Mouse (Mus musculus) ES-E14 (cell line): ENCODE measurements around the gene Map7d1. TPM values are rescaled to one million over a fixed set of nuclear protein-coding genes. Genes with fewer than 3 reads are reported as not detected.

Source experiments
- DNase-seq: peaks from one replicate; pipeline ENCODE4 v3.0.0-alpha.2; 2013; ENCODE audit warnings: low read depth, low spot score
- H3K27ac ChIP-seq: 2 replicates; pipeline ENCODE4 v1.5.1; 2012; ENCODE audit warnings: low read depth, mild to moderate bottlenecking, low read length, moderate library complexity, mixed read lengths; ENCODE audit not compliant: poor library complexity, insufficient read depth, severe bottlenecking
- H3K36me3 ChIP-seq: 2 replicates; pipeline ENCODE4 v1.6.1; 2012; ENCODE audit warnings: mild to moderate bottlenecking, low read length, moderate library complexity, mixed read lengths; ENCODE audit not compliant: control insufficient read depth, poor library complexity, insufficient read depth, severe bottlenecking
- H3K4me1 ChIP-seq, 2 experiments: fragments of 150-350 bp in 1 of 2; sonication (generic) in 1 of 2; 2 replicates each; pipeline ENCODE4 v1.6.1; 2012; ENCODE audit warnings: low read length in 2 of 2, mild to moderate bottlenecking in 1 of 2, mixed read lengths in 1 of 2; ENCODE audit not compliant: control insufficient read depth in 2 of 2, insufficient read depth in 2 of 2, poor library complexity in 1 of 2
- H3K4me3 ChIP-seq, 2 experiments: fragments of 150-350 bp in 1 of 2; sonication (generic) in 1 of 2; 2 replicates each; pipeline ENCODE4 v1.5.1; 2012; ENCODE audit warnings: low read length in 2 of 2, low read depth in 1 of 2, mild to moderate bottlenecking in 1 of 2, mixed read lengths in 1 of 2; ENCODE audit not compliant: insufficient read depth in 1 of 2, poor library complexity in 1 of 2, severe bottlenecking in 1 of 2
- H3K9ac ChIP-seq: 2 replicates; pipeline ENCODE4 v1.6.1; 2012; ENCODE audit warnings: low read depth, mild to moderate bottlenecking, low read length, mixed read lengths; ENCODE audit not compliant: poor library complexity, insufficient read depth, severe bottlenecking
- H3K9me3 ChIP-seq: fragments of 150-350 bp; sonication (generic); 2 replicates; pipeline ENCODE4 v1.6.1; 2012; ENCODE audit warnings: low read depth, mild to moderate bottlenecking, low read length; ENCODE audit not compliant: control insufficient read depth, insufficient read depth
- CHD2 ChIP-seq: IDR thresholded peaks from 2 replicates; pipeline ENCODE4 v1.6.1; 2014; ENCODE audit warnings: mild to moderate bottlenecking, low read depth, low read length, inconsistent platforms
- HCFC1 ChIP-seq: IDR thresholded peaks from 2 replicates; pipeline ENCODE4 v1.6.1; 2012; ENCODE audit warnings: low read length, inconsistent platforms, borderline replicate concordance; ENCODE audit not compliant: insufficient read depth
- MAFK ChIP-seq: IDR thresholded peaks from 2 replicates; pipeline ENCODE4 v1.6.1; 2014; ENCODE audit warnings: mild to moderate bottlenecking, low read depth, low read length, inconsistent platforms; ENCODE audit not compliant: insufficient read depth
- ZC3H11A ChIP-seq: IDR thresholded peaks from 2 replicates; pipeline ENCODE4 v1.6.1; 2012; ENCODE audit warnings: low read depth, mild to moderate bottlenecking, inconsistent platforms, low read length, borderline replicate concordance
- ZNF384 ChIP-seq: IDR thresholded peaks from 2 replicates; pipeline ENCODE4 v1.6.1; 2012; ENCODE audit warnings: low read depth, low read length, inconsistent platforms
- in situ Hi-C, 2 experiments: fragments of 600-800 bp; cut with MboI; formaldehyde crosslinking; loops; one replicate each; pipeline ENCODE4 v1.15.1; 2025; ENCODE audit warnings: low sequenced_read_pairs in 2 of 2, inconsistent platforms in 1 of 2; ENCODE audit not compliant: unreplicated experiment in 2 of 2
- total RNA-seq: library from RNA; depleted of rRNA; stranded (reverse); fragments of 300-350 nt; gene quantifications from 2 replicates; pipeline ENCODE4 v1.2.3, GENCODE M21; 2012

The Map7d1 gene
- total RNA-seq, 1 experiment: 27.1 TPM

DNA sequence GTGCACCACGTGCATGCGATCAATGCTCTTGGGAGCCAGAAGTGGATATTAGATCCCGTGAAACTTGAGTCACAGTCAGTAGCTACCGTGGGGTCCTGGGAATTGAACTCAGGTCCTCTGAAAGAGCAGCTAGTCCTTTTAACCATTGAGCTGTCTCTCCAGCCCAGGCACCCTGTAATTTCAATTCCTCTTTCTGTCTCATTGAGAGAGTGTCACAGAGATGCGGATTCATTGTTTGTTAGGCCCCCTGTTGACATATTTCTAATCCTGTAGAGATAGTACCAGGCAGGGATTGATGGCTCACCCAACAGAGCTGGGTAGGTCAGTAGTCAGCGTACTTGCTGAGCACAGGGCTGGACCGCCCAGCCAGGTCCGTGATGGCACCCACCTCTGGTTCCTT, 34.2 kb upstream of the Map7d1 start:
- in situ Hi-C loops: no loop called here
- H3K4me3 ChIP-seq: no peak overlapping the region
- no peaks in the 10 kb centered on the region for H3K9me3 ChIP-seq
- H3K9ac ChIP-seq: no peak overlapping the region
- no peak overlapping the region for H3K27ac ChIP-seq
- no peak for TF ChIP-seq MAFK
- H3K4me1 ChIP-seq: peaks cover 2 to 6% of the 10 kb centered on the region in 2 experiments; a peak in 1 of 4 replicates
- H3K36me3 ChIP-seq: no peaks in the 10 kb centered on the region
- no peak for DNase-seq

DNA sequence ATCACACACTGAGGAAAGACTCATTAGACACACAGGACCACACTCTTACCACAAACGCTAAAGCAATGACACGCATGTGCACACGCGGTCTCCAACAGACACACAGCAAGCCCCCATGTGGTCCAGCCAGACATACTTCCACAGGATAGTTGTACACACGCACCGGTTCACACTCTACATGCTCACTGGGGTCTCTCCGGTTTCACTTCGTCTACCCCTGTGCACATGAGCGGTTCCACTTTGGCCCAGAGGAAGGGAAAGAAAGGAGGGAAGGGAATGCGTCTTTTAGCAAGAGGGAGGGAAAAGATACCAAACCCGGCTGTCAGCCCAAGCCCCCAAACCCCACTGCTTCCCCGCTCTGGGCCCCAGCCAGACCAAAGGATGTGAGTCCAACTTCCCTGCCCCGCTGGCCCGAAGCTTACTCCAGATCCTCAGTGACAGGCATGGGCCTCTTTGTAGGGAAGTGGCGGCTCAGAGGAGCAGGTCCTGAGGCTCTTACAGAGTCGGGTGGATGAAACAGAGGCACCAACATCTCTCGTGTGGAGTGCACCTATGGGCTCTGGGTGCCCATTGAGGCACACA, 32.0 kb upstream of the Map7d1 start:
- no peak for DNase-seq
- no peaks in the 10 kb centered on the region for H3K36me3 ChIP-seq
- in situ Hi-C loops: no loop called here
- H3K9ac ChIP-seq: no peak overlapping the region
- no peaks in the 10 kb centered on the region for H3K9me3 ChIP-seq
- peak overlapping the region; percentile 22 to 43; a peak in 2 of 4 replicates for H3K4me3 ChIP-seq
- peaks cover 2 to 10% of the 10 kb centered on the region in 2 experiments; a peak in 1 of 4 replicates for H3K4me1 ChIP-seq
- no peak overlapping the region for H3K27ac ChIP-seq
- TF ChIP-seq HCFC1: no peak

DNA sequence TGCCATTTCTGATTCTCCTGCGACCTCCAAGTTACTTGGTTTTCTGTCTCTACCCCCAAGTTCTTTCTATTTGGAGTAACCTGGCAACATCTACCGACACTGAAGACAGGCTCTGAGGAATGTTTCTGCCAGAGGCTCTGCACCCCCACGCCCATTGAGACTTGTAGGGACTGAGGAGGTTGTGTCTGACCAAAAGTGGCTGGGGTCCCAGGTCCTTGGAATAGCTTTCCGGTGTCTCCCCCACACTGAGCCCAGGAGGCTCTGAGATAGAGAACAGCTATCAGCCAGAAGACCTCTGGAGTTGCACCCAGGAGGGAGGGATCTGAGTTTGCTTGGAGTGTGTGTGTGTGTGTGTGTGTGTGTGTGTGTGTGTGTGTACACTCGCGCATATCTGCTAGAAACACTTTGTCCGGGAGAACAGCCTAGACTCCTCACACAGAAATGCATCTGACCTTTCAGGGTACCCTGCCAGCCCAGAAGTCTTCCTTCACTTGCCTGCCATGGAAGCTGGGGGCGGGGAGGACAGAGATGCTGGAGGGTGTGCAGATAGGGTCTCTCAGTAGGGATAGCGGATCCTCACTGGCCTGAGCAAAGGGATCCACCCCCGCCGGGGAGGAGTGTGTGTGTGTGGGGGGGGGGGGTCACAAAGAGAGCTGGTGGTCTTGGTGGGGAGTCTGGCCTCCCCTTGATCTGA, 31.3 kb upstream of the Map7d1 start:
- Histone ChIP-seq H3K27ac (no peak overlapping the region), H3K4me1 (peaks cover 2 to 10% of the 10 kb centered on the region in 2 experiments; a peak in 1 of 4 replicates), H3K9me3 (no peaks in the 10 kb centered on the region), H3K9ac (no peak overlapping the region), H3K36me3 (no peaks in the 10 kb centered on the region), H3K4me3 (no peak overlapping the region)
- in situ Hi-C loops: no loop called here
- TF ChIP-seq HCFC1 (no peak), CHD2 (no peak), MAFK (no peak), ZNF384 (no peak), ZC3H11A (no peak)
- no peak for DNase-seq

DNA sequence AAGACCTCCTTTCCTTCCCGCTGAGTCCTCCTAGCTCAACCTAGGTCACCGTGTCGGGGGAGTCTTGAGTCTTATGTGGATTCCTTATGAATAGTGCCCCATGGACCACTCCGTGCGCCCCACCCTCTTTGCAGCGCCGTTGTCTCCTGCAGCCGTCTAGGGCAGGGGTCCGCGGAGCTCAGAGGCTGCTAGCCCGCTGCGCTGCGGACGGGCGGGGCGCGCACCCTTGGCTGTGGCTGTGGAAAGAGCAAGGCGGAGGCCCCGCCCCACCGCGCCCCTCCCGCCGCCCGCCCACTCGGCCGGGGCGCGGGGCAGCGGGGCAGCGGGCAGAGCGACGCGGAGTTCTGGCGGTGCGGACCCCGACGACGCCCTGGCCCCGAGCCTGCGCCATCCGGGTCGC, 30.3 kb upstream of the Map7d1 start, which contains the start of gene Col8a2:
TSS of gene Col8a2 (plus strand) at position 302 of the 400 bp plus-strand sequence.
- no peak for DNase-seq
- peaks cover 2 to 11% of the 10 kb centered on the region in 2 experiments; a peak in 1 of 4 replicates for H3K4me1 ChIP-seq
- H3K27ac ChIP-seq: no peak within 1 kb of the TSS
- H3K9ac ChIP-seq: 0 out of 2 replicates have a peak within 1 kb of the TSS, but pooled peaks have one; percentile 30
- H3K9me3 ChIP-seq: no peaks in the 10 kb centered on the region
- H3K36me3 ChIP-seq: no peaks in the 10 kb centered on the region
- in situ Hi-C loops: no loop called here
- no peak for TF ChIP-seq MAFK
- no peak for TF ChIP-seq ZC3H11A
- TF ChIP-seq CHD2: no peak
- no peak for TF ChIP-seq HCFC1
- TF ChIP-seq ZNF384: no peak
- H3K4me3 ChIP-seq: peak within 1 kb of the TSS; percentile 45 to 56

- H3K4me1 ChIP-seq: peaks cover 2 to 20% of the 10 kb centered on the region in 2 experiments; a peak in 1 of 4 replicates
- in situ Hi-C loops: no loop called here
These were observed 27.4 kb upstream of the Map7d1 start for GRCm38 (mm10) chr4:126283582-126283981.

More at GRCm38 (mm10) chr4:126283582-126283981, 27.4 kb upstream of the Map7d1 start:
- Histone ChIP-seq H3K4me3 (no peak overlapping the region), H3K27ac (no peak overlapping the region), H3K9ac (no peak overlapping the region), H3K9me3 (no peaks in the 10 kb centered on the region), H3K36me3 (no peaks in the 10 kb centered on the region)
- no peak for DNase-seq
- TF ChIP-seq CHD2: no peak
- TF ChIP-seq HCFC1: no peak
- TF ChIP-seq MAFK: no peak
- no peak for TF ChIP-seq ZNF384
- TF ChIP-seq ZC3H11A: no peak
